Mouse (Mus musculus) forebrain, embryonic 13.5 days (tissue): Measurements from ENCODE around the gene Sgo1. TPM values are rescaled to one million over a fixed set of nuclear protein-coding genes. Genes with fewer than 3 reads are reported as not detected.

Experiments used
- ATAC-seq: fragments of 200-750 bp; cut with Nextera tagmentation; 2 replicates; pipeline ENCODE4 v1.8.0; 2017
- H3K27ac ChIP-seq: fragments of 300-500 bp; sonication (generic); 2 replicates; pipeline ENCODE4 v1.5.1; 2015; ENCODE audit warnings: inconsistent platforms, mild to moderate bottlenecking, moderate library complexity
- H3K27me3 ChIP-seq: fragments of 300-500 bp; sonication (generic); 2 replicates; pipeline ENCODE4 v1.6.1; 2015; ENCODE audit warnings: mild to moderate bottlenecking, inconsistent platforms
- H3K36me3 ChIP-seq: fragments of 300-500 bp; sonication (generic); 2 replicates; pipeline ENCODE4 v1.6.1; 2015; ENCODE audit warnings: mild to moderate bottlenecking, inconsistent platforms; ENCODE audit not compliant: poor library complexity, severe bottlenecking
- H3K4me1 ChIP-seq: fragments of 300-500 bp; sonication (generic); 2 replicates; pipeline ENCODE4 v1.6.1; 2015; ENCODE audit warnings: inconsistent platforms
- H3K4me2 ChIP-seq: fragments of 300-500 bp; sonication (generic); 2 replicates; pipeline ENCODE4 v1.6.1; 2015; ENCODE audit warnings: inconsistent platforms, mild to moderate bottlenecking, moderate library complexity
- H3K4me3 ChIP-seq: fragments of 300-500 bp; sonication (generic); 2 replicates; pipeline ENCODE4 v1.5.1; 2015; ENCODE audit warnings: mild to moderate bottlenecking, inconsistent platforms
- H3K9ac ChIP-seq: fragments of 300-500 bp; sonication (generic); 2 replicates; pipeline ENCODE4 v1.6.1; 2015; ENCODE audit warnings: mild to moderate bottlenecking, inconsistent platforms
- H3K9me3 ChIP-seq: fragments of 300-500 bp; sonication (generic); replicated peaks from 2 replicates; pipeline ENCODE4 v1.6.1; 2016; ENCODE audit warnings: inconsistent platforms
- WGBS: fragments of 180-500 bp; shearing (Covaris S2); methylation state at CpG from one replicate; pipeline ENCODE4 v1.1.7; 2015; 5-methylcytosine and 5-hydroxymethylcytosine counted together
- polyA plus RNA-seq: library from polyadenylated mRNA; unstranded; fragments of >200 nt; fragmentation: Nextera tagmentation; extraction: Ambion mirVana; gene quantifications from 2 replicates; pipeline ENCODE4 v1.2.1, GENCODE M21; 2015

Gene Sgo1
- polyA plus RNA-seq, 1 experiment from 2014 or later: 48.5 TPM

GRCm38 (mm10) chr17:53628131-53628530 lies 61.0 kb downstream of the Sgo1 start:
- Histone ChIP-seq H3K27ac (no peak overlapping the region), H3K36me3 (peaks cover 26% of the 10 kb centered on the region), H3K9ac (no peak overlapping the region), H3K4me2 (no peak overlapping the region), H3K27me3 (no peaks in the 10 kb centered on the region), H3K9me3 (no peaks in the 10 kb centered on the region), H3K4me1 (no peaks in the 10 kb centered on the region), H3K4me3 (no peak overlapping the region)
- WGBS: 84% methylated on average over 5 of the region's 5 CpGs
- ATAC-seq: no peak

- H3K9ac ChIP-seq: no peak overlapping the region
- WGBS: 83% methylated on average over 4 of the region's 4 CpGs
- H3K9me3 ChIP-seq: no peaks in the 10 kb centered on the region
- H3K27ac ChIP-seq: no peak overlapping the region
- no peak for ATAC-seq
- peaks cover 21% of the 10 kb centered on the region for H3K36me3 ChIP-seq
- H3K27me3 ChIP-seq: no peaks in the 10 kb centered on the region
- no peak overlapping the region for H3K4me3 ChIP-seq
- H3K4me2 ChIP-seq: no peak overlapping the region
- no peaks in the 10 kb centered on the region for H3K4me1 ChIP-seq
Measured at GRCm38 (mm10) chr17:53627497-53627896, 61.6 kb downstream of the Sgo1 start.

GRCm38 (mm10) chr17:53626160-53626559 lies 63.0 kb downstream of the Sgo1 start:
- Histone ChIP-seq H3K27ac (no peak overlapping the region), H3K9ac (no peak overlapping the region), H3K27me3 (no peaks in the 10 kb centered on the region), H3K9me3 (no peaks in the 10 kb centered on the region), H3K4me1 (no peaks in the 10 kb centered on the region), H3K4me2 (no peak overlapping the region), H3K36me3 (peaks cover 19% of the 10 kb centered on the region), H3K4me3 (no peak overlapping the region)
- WGBS: 90% methylated on average over 3 of the region's 3 CpGs
- no peak for ATAC-seq

Other genes starting within 250 kb of the Sgo1 start
- 0.46 and 1.1 TPM in 2 replicates for gene Efhb, start 226.0 kb downstream of the Sgo1 start, polyA plus RNA-seq
- 84.1 and 87.4 TPM in 2 replicates for gene Rab5a, start 210.1 kb downstream of the Sgo1 start, polyA plus RNA-seq
- gene Pp2d1, start 149.9 kb downstream of the Sgo1 start, polyA plus RNA-seq: 0.39 and 0.47 TPM in 2 replicates
- 7.0 and 7.5 TPM in 2 replicates for gene Kat2b, start 122.5 kb downstream of the Sgo1 start, polyA plus RNA-seq
- gene Sult1c2, start 157.0 kb upstream of the Sgo1 start, polyA plus RNA-seq: not detected in 2 replicates